Mouse (Mus musculus) liver, embryonic 16.5 days (tissue): ENCODE measurements around the gene Tas2r143. TPM values are rescaled to one million over a fixed set of nuclear protein-coding genes. Genes with fewer than 3 reads are reported as not detected.

ENCODE experiments used
- polyA plus RNA-seq: library from polyadenylated mRNA; unstranded; fragments of >200 nt; fragmentation: Nextera tagmentation; extraction: Ambion mirVana; gene quantifications from 2 replicates; pipeline ENCODE4 v1.2.1, GENCODE M21; 2015

The Tas2r143 gene
- polyA plus RNA-seq, 1 experiment from 2014 or later = not detected

Other genes starting within 250 kb of the Tas2r143 start
- not detected in 2 replicates for gene Tas2r144, start 184.9 kb upstream of the Tas2r143 start, polyA plus RNA-seq
- gene Gstk1, start 154.3 kb upstream of the Tas2r143 start, polyA plus RNA-seq = 7.7 and 8.1 TPM in 2 replicates
- gene Tmem139, start 138.3 kb upstream of the Tas2r143 start, polyA plus RNA-seq = 0.21 TPM in 1 of 2 replicates, not detected in the other
- 23.4 and 24.5 TPM in 2 replicates for gene Casp2, start 135.3 kb upstream of the Tas2r143 start, polyA plus RNA-seq
- 0.08 and 0.14 TPM in 2 replicates for gene Clcn1, start 113.6 kb upstream of the Tas2r143 start, polyA plus RNA-seq
- gene Fam131b, start 75.6 kb upstream of the Tas2r143 start, polyA plus RNA-seq = not detected in 2 replicates
- 35.2 and 43.2 TPM in 2 replicates for gene Zyx, start 50.6 kb upstream of the Tas2r143 start, polyA plus RNA-seq
- 7.3 and 8.4 TPM in 2 replicates for gene Epha1, start 27.0 kb upstream of the Tas2r143 start, polyA plus RNA-seq
- gene Tas2r135, start 5.2 kb downstream of the Tas2r143 start, polyA plus RNA-seq = not detected in 2 replicates
- not detected in 2 replicates for gene Tas2r126, start 34.3 kb downstream of the Tas2r143 start, polyA plus RNA-seq
- gene Olfr458, start 65.0 kb downstream of the Tas2r143 start, polyA plus RNA-seq = not detected in 2 replicates
- not detected in 2 replicates for gene Olfr457, start 76.1 kb downstream of the Tas2r143 start, polyA plus RNA-seq
- not detected in 2 replicates for gene Olfr456, start 87.0 kb downstream of the Tas2r143 start, polyA plus RNA-seq
- not detected in 2 replicates for gene Olfr455, start 147.3 kb downstream of the Tas2r143 start, polyA plus RNA-seq
- not detected in 2 replicates for gene Tcaf3, start 197.5 kb downstream of the Tas2r143 start, polyA plus RNA-seq
- gene Tcaf2, start 245.0 kb downstream of the Tas2r143 start, polyA plus RNA-seq = 0.21 and 0.22 TPM in 2 replicates